Mouse (Mus musculus) forebrain, embryonic 11.5 days (tissue): ENCODE data around the gene Mapk3. TPM values are rescaled to one million over a fixed set of nuclear protein-coding genes. Genes with fewer than 3 reads are reported as not detected.
"Not testable (repeated sequence)": the region's sequence is repeated elsewhere in the genome, so short reads cannot be mapped to it uniquely, and the experiment has no call there.

Experiments used
- ATAC-seq: fragments of 200-750 bp; cut with Nextera tagmentation; replicated peaks from 2 replicates; pipeline ENCODE4 v1.8.0; 2017; ENCODE audit warnings: moderate TSS enrichment; ENCODE audit not compliant: low FRiP score
- DNase-seq: peaks from one replicate; pipeline ENCODE4 v3.0.0-alpha.2; 2017; ENCODE audit warnings: low spot score
- H3K27ac ChIP-seq: fragments of 300-500 bp; sonication (generic); 2 replicates; pipeline ENCODE4 v1.5.1; 2014; ENCODE audit warnings: low read depth, low read length
- H3K27me3 ChIP-seq: fragments of 300-500 bp; sonication (generic); 2 replicates; pipeline ENCODE4 v1.6.1; 2014; ENCODE audit warnings: mild to moderate bottlenecking, low read length, mixed read lengths; ENCODE audit not compliant: control insufficient read depth, insufficient read depth
- H3K36me3 ChIP-seq: fragments of 300-500 bp; sonication (generic); 2 replicates; pipeline ENCODE4 v1.6.1; 2014; ENCODE audit warnings: mild to moderate bottlenecking, low read length, moderate library complexity, mixed read lengths; ENCODE audit not compliant: control insufficient read depth, insufficient read depth
- H3K4me1 ChIP-seq: fragments of 300-500 bp; sonication (generic); replicated peaks from 2 replicates; pipeline ENCODE4 v1.6.1; 2014; ENCODE audit warnings: low read length, mixed read lengths; ENCODE audit not compliant: control insufficient read depth, insufficient read depth
- H3K4me2 ChIP-seq: fragments of 300-500 bp; sonication (generic); 2 replicates; pipeline ENCODE4 v1.6.1; 2014; ENCODE audit warnings: low read depth, mild to moderate bottlenecking, low read length, moderate library complexity, mixed read lengths; ENCODE audit not compliant: severe bottlenecking
- H3K4me3 ChIP-seq: fragments of 300-500 bp; sonication (generic); 2 replicates; pipeline ENCODE4 v1.5.1; 2014; ENCODE audit warnings: low read depth, low read length
- H3K9ac ChIP-seq: fragments of 300-500 bp; sonication (generic); 2 replicates; pipeline ENCODE4 v1.6.1; 2014; ENCODE audit warnings: low read length
- H3K9me3 ChIP-seq: fragments of 300-500 bp; sonication (generic); 2 replicates; pipeline ENCODE4 v1.6.1; 2016; ENCODE audit warnings: low read length, mixed read lengths; ENCODE audit not compliant: control insufficient read depth
- WGBS: fragments of 180-500 bp; shearing (Covaris S2); extraction: QIAGEN DNeasy Blood & Tissue Kit; methylation state at CpG from one replicate; pipeline ENCODE4 v1.1.7; 2014; 5-methylcytosine and 5-hydroxymethylcytosine counted together
- polyA plus RNA-seq: library from polyadenylated mRNA; unstranded; fragments of >200 nt; fragmentation: Nextera tagmentation; extraction: Ambion mirVana; gene quantifications from 2 replicates; pipeline ENCODE4 v1.2.1, GENCODE M21; 2014

Mapk3 gene
- polyA plus RNA-seq, 1 experiment from 2014 or later = 40.1 TPM

DNA sequence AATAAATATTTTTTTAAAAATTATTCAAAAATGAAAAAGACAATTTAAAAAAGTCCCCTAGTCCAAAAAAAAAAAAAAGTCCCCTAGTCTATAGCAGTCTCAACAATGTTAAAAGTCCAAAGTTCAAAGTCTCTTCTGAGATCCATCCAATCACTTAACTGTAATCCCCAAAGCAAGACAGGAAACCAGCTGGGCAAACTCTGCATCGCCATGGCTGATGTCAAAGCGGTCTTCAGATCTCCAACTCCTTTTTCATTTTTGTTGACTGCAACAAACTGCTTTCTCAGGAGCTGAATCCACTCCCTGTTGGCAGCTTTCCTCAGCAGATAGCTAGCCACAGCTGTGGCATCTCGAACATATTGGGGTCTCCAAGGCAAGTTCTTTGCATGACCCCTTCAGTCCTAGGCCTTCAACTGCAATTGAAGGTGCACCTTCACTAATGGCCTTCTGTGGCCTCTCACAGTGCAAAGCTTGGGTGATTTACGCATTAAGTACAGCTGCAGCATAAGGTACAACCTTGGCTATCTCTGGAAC is 29.1 kb upstream of the Mapk3 start:
- 91% methylated on average over 4 of the region's 4 CpGs for WGBS
- H3K9me3 ChIP-seq, ATAC-seq: not testable (repeated sequence)

GRCm38 (mm10) chr7:126736122-126736521 is 23.3 kb upstream of the Mapk3 start:
- Histone ChIP-seq H3K27me3 (no peaks in the 10 kb centered on the region), H3K9ac (no peak overlapping the region), H3K4me3 (no peak overlapping the region), H3K4me1 (no peaks in the 10 kb centered on the region), H3K9me3 (no peaks in the 10 kb centered on the region), H3K36me3 (no peaks in the 10 kb centered on the region), H3K27ac (no peak overlapping the region), H3K4me2 (no peak overlapping the region)
- DNase-seq (no peak), ATAC-seq (no peak)
- WGBS = 85% methylated on average over 8 of the region's 8 CpGs

More for the DNA sequence above, 29.1 kb upstream of the Mapk3 start:
- H3K9ac ChIP-seq, H3K4me3 ChIP-seq, H3K4me2 ChIP-seq, DNase-seq, H3K36me3 ChIP-seq, H3K4me1 ChIP-seq, H3K27ac ChIP-seq, H3K27me3 ChIP-seq: not testable (repeated sequence)

GRCm38 (mm10) chr7:126739551-126739950 is 19.9 kb upstream of the Mapk3 start:
- no peak overlapping the region for H3K4me2 ChIP-seq
- no peaks in the 10 kb centered on the region for H3K36me3 ChIP-seq
- H3K9me3 ChIP-seq = no peaks in the 10 kb centered on the region
- H3K27me3 ChIP-seq = no peaks in the 10 kb centered on the region
- no peak overlapping the region for H3K27ac ChIP-seq
- no peak overlapping the region for H3K4me3 ChIP-seq
- no peak for DNase-seq
- no peaks in the 10 kb centered on the region for H3K4me1 ChIP-seq
- no peak overlapping the region for H3K9ac ChIP-seq
- 90% methylated on average over 17 of the region's 17 CpGs for WGBS
- ATAC-seq = no peak

- WGBS = 82% methylated on average over 13 of the region's 13 CpGs
- H3K9me3 ChIP-seq = no peaks in the 10 kb centered on the region
- no peak overlapping the region for H3K4me3 ChIP-seq
- no peaks in the 10 kb centered on the region for H3K27me3 ChIP-seq
- no peaks in the 10 kb centered on the region for H3K36me3 ChIP-seq
- no peak for ATAC-seq
- H3K4me2 ChIP-seq = no peak overlapping the region
- H3K9ac ChIP-seq = no peak overlapping the region
- no peak for DNase-seq
- H3K27ac ChIP-seq = no peak overlapping the region
- H3K4me1 ChIP-seq = no peaks in the 10 kb centered on the region
Observed at GRCm38 (mm10) chr7:126740132-126740735, 19.2 kb upstream of the Mapk3 start.

- 79% methylated on average over 5 of the region's 5 CpGs for WGBS
- Histone ChIP-seq H3K9ac (no peak overlapping the region), H3K9me3 (no peaks in the 10 kb centered on the region), H3K27ac (no peak overlapping the region), H3K27me3 (no peaks in the 10 kb centered on the region), H3K4me3 (no peak overlapping the region), H3K4me2 (no peak overlapping the region), H3K36me3 (no peaks in the 10 kb centered on the region), H3K4me1 (no peaks in the 10 kb centered on the region)
- DNase-seq (no peak), ATAC-seq (no peak)
Observed at GRCm38 (mm10) chr7:126740977-126741376, 18.4 kb upstream of the Mapk3 start.

DNA sequence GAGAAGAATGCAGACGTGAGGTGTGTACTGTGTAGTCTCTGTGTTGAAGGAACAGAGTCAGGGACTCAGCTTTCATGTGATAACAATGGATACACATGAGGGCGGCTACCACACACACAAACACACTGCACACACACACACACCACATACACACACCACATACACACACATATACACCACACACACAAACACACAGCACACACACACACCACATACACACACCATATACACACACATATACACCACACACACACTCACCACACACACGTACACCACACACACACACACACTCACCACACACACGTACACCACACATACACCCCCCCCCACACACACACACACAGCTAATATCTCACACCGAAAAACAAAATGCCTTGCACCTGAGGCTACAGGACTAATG is 17.9 kb upstream of the Mapk3 start:
- DNase-seq (no peak), ATAC-seq (no peak)
- no peaks in the 10 kb centered on the region for H3K4me1 ChIP-seq
- no peak overlapping the region for H3K4me3 ChIP-seq
- no peaks in the 10 kb centered on the region for H3K9me3 ChIP-seq
- H3K4me2 ChIP-seq = no peak overlapping the region
- no peak overlapping the region for H3K9ac ChIP-seq
- H3K27ac ChIP-seq = no peak overlapping the region
- 85% methylated on average over 5 of the region's 5 CpGs for WGBS
- no peaks in the 10 kb centered on the region for H3K36me3 ChIP-seq
- H3K27me3 ChIP-seq = no peaks in the 10 kb centered on the region

- ATAC-seq = no peak
Observed at GRCm38 (mm10) chr7:126741964-126742482, 17.4 kb upstream of the Mapk3 start.

GRCm38 (mm10) chr7:126746066-126746465 is 13.3 kb upstream of the Mapk3 start:
- DNase-seq = no peak
- Histone ChIP-seq H3K27ac (no peak overlapping the region), H3K36me3 (no peaks in the 10 kb centered on the region), H3K4me2 (no peak overlapping the region), H3K27me3 (no peaks in the 10 kb centered on the region), H3K4me1 (no peaks in the 10 kb centered on the region), H3K4me3 (no peak overlapping the region), H3K9ac (no peak overlapping the region), H3K9me3 (no peaks in the 10 kb centered on the region)
- no peak for ATAC-seq
- 93% methylated on average over 12 of the region's 12 CpGs for WGBS

More at GRCm38 (mm10) chr7:126741964-126742482, 17.4 kb upstream of the Mapk3 start:
- H3K9ac ChIP-seq = no peak overlapping the region
- H3K27ac ChIP-seq = no peak overlapping the region
- H3K36me3 ChIP-seq = no peaks in the 10 kb centered on the region
- no peak overlapping the region for H3K4me2 ChIP-seq
- H3K4me1 ChIP-seq = no peaks in the 10 kb centered on the region
- H3K27me3 ChIP-seq = no peaks in the 10 kb centered on the region
- WGBS = 92% methylated on average over 13 of the region's 13 CpGs
- H3K9me3 ChIP-seq = no peaks in the 10 kb centered on the region
- H3K4me3 ChIP-seq = no peak overlapping the region
- DNase-seq = no peak

GRCm38 (mm10) chr7:126746798-126747197 is 12.6 kb upstream of the Mapk3 start:
- 50% methylated on average over 6 of the region's 6 CpGs for WGBS
- H3K4me2 ChIP-seq = no peak overlapping the region
- no peaks in the 10 kb centered on the region for H3K27me3 ChIP-seq
- no peaks in the 10 kb centered on the region for H3K36me3 ChIP-seq
- DNase-seq (no peak), ATAC-seq (no peak)
- no peak overlapping the region for H3K27ac ChIP-seq
- no peak overlapping the region for H3K9ac ChIP-seq
- no peaks in the 10 kb centered on the region for H3K9me3 ChIP-seq
- no peaks in the 10 kb centered on the region for H3K4me1 ChIP-seq
- H3K4me3 ChIP-seq = no peak overlapping the region
